Mouse (Mus musculus) myocyte (in vitro differentiated cells): ENCODE results near the gene Evi2.

Experiments used
- CEBPB ChIP-seq: IDR thresholded peaks from 2 replicates; pipeline ENCODE4 v1.6.1; 2011; ENCODE audit warnings: mild to moderate bottlenecking, moderate library complexity; ENCODE audit not compliant: poor library complexity, insufficient read depth, severe bottlenecking
- E2F4 ChIP-seq: IDR thresholded peaks from one replicate; pipeline ENCODE4 v1.6.1; 2011; ENCODE audit warnings: mild to moderate bottlenecking, control low read depth, moderate library complexity; ENCODE audit not compliant: insufficient read depth
- MAX ChIP-seq: IDR thresholded peaks from one replicate; pipeline ENCODE4 v1.6.1; 2011; ENCODE audit warnings: low read depth, mild to moderate bottlenecking, control low read depth
- MYOG ChIP-seq, 3 experiments: IDR thresholded peaks; one replicate each; pipeline ENCODE4 v1.6.1; 2011; ENCODE audit warnings: control low read depth in 2 of 3, low read depth in 2 of 3, mild to moderate bottlenecking in 2 of 3; ENCODE audit not compliant: insufficient read length in 2 of 3, control insufficient read depth in 1 of 3, insufficient read depth in 1 of 3
- POLR2A ChIP-seq: IDR thresholded peaks from one replicate; pipeline ENCODE4 v1.6.1; 2011; ENCODE audit warnings: low read depth, mild to moderate bottlenecking, control low read depth, moderate library complexity; ENCODE audit not compliant: insufficient read length
- POLR2AphosphoS2 ChIP-seq: IDR thresholded peaks from one replicate; pipeline ENCODE4 v1.6.1; 2011; ENCODE audit warnings: low read depth, control low read depth; ENCODE audit not compliant: insufficient read length
- REST ChIP-seq: IDR thresholded peaks from one replicate; pipeline ENCODE4 v1.6.1; 2011; ENCODE audit warnings: mild to moderate bottlenecking, control low read depth, moderate library complexity; ENCODE audit not compliant: insufficient read depth, insufficient read length
- TCF12 ChIP-seq: IDR thresholded peaks from one replicate; pipeline ENCODE4 v1.6.1; 2011; ENCODE audit warnings: mild to moderate bottlenecking, control low read depth; ENCODE audit not compliant: poor library complexity, insufficient read depth, severe bottlenecking
- TCF3 ChIP-seq: IDR thresholded peaks from one replicate; pipeline ENCODE4 v1.6.1; 2011; ENCODE audit warnings: low read depth, control low read depth; ENCODE audit not compliant: insufficient read length
- USF1 ChIP-seq: IDR thresholded peaks from one replicate; pipeline ENCODE4 v1.6.1; 2011; ENCODE audit warnings: low read depth, mild to moderate bottlenecking, control low read depth, moderate library complexity

GRCm38 (mm10) chr11:79483876-79484528 is 46.4 kb downstream of the Evi2 start:
- TF ChIP-seq MYOG (IDR thresholded peaks at IDR 0.05; ENCODE audit: control insufficient read depth in 1 of 3, insufficient read depth in 1 of 3, insufficient read length in 2 of 3, low read depth in 2 of 3), result no peak
- TF ChIP-seq CEBPB, result no peak
- no peak for TF ChIP-seq TCF12
- no peak for TF ChIP-seq USF1
- TF ChIP-seq TCF3, result no peak
- TF ChIP-seq MAX, result no peak
- TF ChIP-seq E2F4, result no peak
- TF ChIP-seq POLR2A, result no peak
- no peak for TF ChIP-seq REST
- no peak for TF ChIP-seq POLR2AphosphoS2
